Mouse (Mus musculus) neural tube, embryonic 11.5 days (tissue): Measurements from ENCODE around the gene Gpr180. TPM values are rescaled to one million over a fixed set of nuclear protein-coding genes. Genes with fewer than 3 reads are reported as not detected.
A peak's percentile ranks its signal among the peaks of the same experiment; 100 is the strongest.
"Not testable (repeated sequence)": the region's sequence is repeated elsewhere in the genome, so short reads cannot be mapped to it uniquely, and the experiment has no call there.

Source experiments
- ATAC-seq: fragments of 200-750 bp; cut with Nextera tagmentation; 2 replicates; pipeline ENCODE4 v1.8.0; 2017; ENCODE audit warnings: moderate number of reproducible peaks, mild to moderate bottlenecking, moderate TSS enrichment, moderate library complexity; ENCODE audit not compliant: insufficient read depth, low FRiP score, low TSS enrichment
- DNase-seq: peaks from one replicate; pipeline ENCODE4 v3.0.0-alpha.2; 2015; ENCODE audit warnings: low spot score
- H3K27ac ChIP-seq: fragments of 300-500 bp; sonication (generic); 2 replicates; pipeline ENCODE4 v1.5.1; 2014; ENCODE audit warnings: low read depth, mild to moderate bottlenecking, low read length
- H3K27me3 ChIP-seq: fragments of 300-500 bp; sonication (generic); 2 replicates; pipeline ENCODE4 v1.6.1; 2014; ENCODE audit warnings: mild to moderate bottlenecking, low read length, mixed read lengths; ENCODE audit not compliant: control insufficient read depth, insufficient read depth
- H3K36me3 ChIP-seq: fragments of 300-500 bp; sonication (generic); 2 replicates; pipeline ENCODE4 v1.6.1; 2014; ENCODE audit warnings: mild to moderate bottlenecking, low read length, moderate library complexity, mixed read lengths; ENCODE audit not compliant: control insufficient read depth, insufficient read depth
- H3K4me1 ChIP-seq: fragments of 300-500 bp; sonication (generic); 2 replicates; pipeline ENCODE4 v1.6.1; 2014; ENCODE audit warnings: low read length, mixed read lengths; ENCODE audit not compliant: control insufficient read depth, insufficient read depth
- H3K4me2 ChIP-seq: fragments of 300-500 bp; sonication (generic); 2 replicates; pipeline ENCODE4 v1.6.1; 2014; ENCODE audit warnings: low read depth, mild to moderate bottlenecking, moderate library complexity
- H3K4me3 ChIP-seq: fragments of 300-500 bp; sonication (generic); 2 replicates; pipeline ENCODE4 v1.5.1; 2014; ENCODE audit warnings: low read depth, low read length
- H3K9ac ChIP-seq: fragments of 300-500 bp; sonication (generic); 2 replicates; pipeline ENCODE4 v1.6.1; 2014; ENCODE audit warnings: mild to moderate bottlenecking, low read length
- H3K9me3 ChIP-seq: fragments of 300-500 bp; sonication (generic); 2 replicates; pipeline ENCODE4 v1.6.1; 2016; ENCODE audit warnings: low read length; ENCODE audit not compliant: control insufficient read depth
- whole genome bisulfite sequencing: fragments of 180-500 bp; shearing (Covaris S2); extraction: QIAGEN DNeasy Blood & Tissue Kit; methylation state at CpG from one replicate; pipeline ENCODE4 v1.1.7; 2014; 5-methylcytosine and 5-hydroxymethylcytosine counted together
- polyA plus RNA-seq: library from polyadenylated mRNA; unstranded; fragments of >200 nt; fragmentation: Nextera tagmentation; extraction: Ambion mirVana; gene quantifications from 2 replicates; pipeline ENCODE4 v1.2.1, GENCODE M21; 2014

The Gpr180 gene
- polyA plus RNA-seq = 36.6 and 42.0 TPM in 2 replicates

- peak within 1 kb of the TSS; percentile 89 for H3K4me2 ChIP-seq
- H3K36me3 ChIP-seq = peaks cover 3% of the 10 kb centered on the region; the same call in 1 of the 2 replicates
- H3K27me3 ChIP-seq = no peaks in the 10 kb centered on the region
- H3K9me3 ChIP-seq = no peaks in the 10 kb centered on the region
- no peak within 1 kb of the TSS for H3K27ac ChIP-seq
- ATAC-seq = peak; percentile 96
- peak within 1 kb of the TSS; percentile 82 for H3K9ac ChIP-seq
- peaks cover under 1% of the 10 kb centered on the region; the same call in 1 of the 2 replicates for H3K4me1 ChIP-seq
- peak; percentile 98 for DNase-seq
- under 1% methylated on average over 67 of the region's 77 CpGs for WGBS
- H3K4me3 ChIP-seq = peak within 1 kb of the TSS; percentile 63
Measured at GRCm38 (mm10) chr14:118136744-118137452, at the start of gene Gpr180. Gene Gpr180 (plus strand): TSS chr14:118137158.

DNA sequence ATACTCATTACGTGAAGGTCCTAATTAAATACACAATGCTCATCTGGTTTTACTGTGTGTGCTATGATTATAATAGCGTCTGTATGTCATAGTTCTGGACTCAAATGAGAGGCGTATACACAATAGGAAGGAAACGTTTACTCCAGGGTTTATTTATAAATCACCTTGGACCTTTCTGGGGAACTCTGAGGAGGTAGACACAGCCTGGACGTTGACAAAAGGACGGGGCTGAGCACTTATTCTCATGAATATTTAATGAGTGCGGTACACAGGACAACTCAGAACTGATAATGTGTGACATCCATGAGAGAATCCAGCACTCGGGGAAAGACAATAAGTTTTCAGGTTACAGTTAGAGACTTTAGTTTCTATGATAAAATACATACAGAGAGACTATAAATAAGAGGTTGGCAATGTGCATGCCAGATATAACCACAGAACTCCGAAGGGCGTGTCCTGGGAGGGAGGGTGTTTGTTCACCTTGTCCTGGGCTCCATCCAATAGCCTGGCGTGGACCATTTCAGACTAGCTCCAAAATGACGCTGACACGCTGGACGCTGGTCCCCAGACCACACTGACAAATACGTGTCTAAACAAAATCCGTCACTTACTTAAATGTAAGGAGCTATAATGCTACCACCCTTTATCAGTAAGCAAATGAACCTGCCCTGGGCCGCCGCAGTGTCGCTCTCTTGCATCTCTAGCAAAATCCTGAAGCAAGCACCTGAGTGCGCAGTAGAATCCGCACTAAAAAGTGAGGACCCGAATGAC is 48.3 kb upstream of the Gpr180 start:
- Histone ChIP-seq H3K9ac (peak overlapping the region; percentile 30; the same call in 1 of the 2 replicates), H3K27ac (no peak overlapping the region), H3K4me2 (peak overlapping the region; percentile 45), H3K4me3 (peak overlapping the region; percentile 49), H3K36me3 (no peaks in the 10 kb centered on the region), H3K27me3 (no peaks in the 10 kb centered on the region), H3K4me1 (peaks cover 4% of the 10 kb centered on the region; the same call in 1 of the 2 replicates), H3K9me3 (no peaks in the 10 kb centered on the region)
- WGBS = 11% methylated on average over 22 of the region's 22 CpGs
- DNase-seq = no peak
- ATAC-seq = peak; percentile 56

DNA sequence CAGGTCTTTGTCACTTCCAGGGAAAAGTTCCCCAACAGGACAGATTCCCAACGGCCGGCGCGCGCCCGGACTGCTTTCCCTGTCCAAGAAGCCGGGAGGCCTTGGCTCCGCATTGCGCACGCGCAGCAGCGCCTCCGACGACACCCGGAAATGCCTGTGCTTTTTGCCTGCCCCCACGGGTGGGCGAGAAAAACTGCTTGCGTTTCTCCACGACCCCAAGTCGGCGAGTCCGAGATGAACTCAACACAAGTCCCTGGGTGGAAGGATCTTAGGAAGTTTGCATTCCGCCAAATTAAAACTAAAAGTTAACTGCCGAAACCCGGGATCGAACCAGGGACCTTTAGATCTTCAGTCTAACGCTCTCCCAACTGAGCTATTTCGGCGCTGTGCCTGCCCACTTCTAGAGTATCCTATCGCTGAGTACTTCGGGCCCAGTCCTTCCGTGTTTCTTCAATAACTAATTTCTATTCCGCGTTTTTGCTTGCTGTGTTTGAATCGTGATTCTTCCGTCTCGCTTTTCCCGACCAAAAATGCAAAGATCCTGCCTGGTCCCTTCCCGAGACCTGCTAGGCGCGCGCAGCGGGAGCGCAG is 47.6 kb upstream of the Gpr180 start:
- H3K4me2 ChIP-seq = peak overlapping the region; percentile 53
- H3K36me3 ChIP-seq = no peaks in the 10 kb centered on the region
- DNase-seq = peak; percentile 94
- under 1% methylated on average over 44 of the region's 44 CpGs for WGBS
- no peaks in the 10 kb centered on the region for H3K27me3 ChIP-seq
- peak overlapping the region; percentile 33 for H3K9ac ChIP-seq
- ATAC-seq = peak; percentile 81
- H3K4me1 ChIP-seq = peaks cover 4% of the 10 kb centered on the region; the same call in 1 of the 2 replicates
- no peaks in the 10 kb centered on the region for H3K9me3 ChIP-seq
- peak overlapping the region; percentile 49 for H3K4me3 ChIP-seq
- H3K27ac ChIP-seq = no peak overlapping the region

DNA sequence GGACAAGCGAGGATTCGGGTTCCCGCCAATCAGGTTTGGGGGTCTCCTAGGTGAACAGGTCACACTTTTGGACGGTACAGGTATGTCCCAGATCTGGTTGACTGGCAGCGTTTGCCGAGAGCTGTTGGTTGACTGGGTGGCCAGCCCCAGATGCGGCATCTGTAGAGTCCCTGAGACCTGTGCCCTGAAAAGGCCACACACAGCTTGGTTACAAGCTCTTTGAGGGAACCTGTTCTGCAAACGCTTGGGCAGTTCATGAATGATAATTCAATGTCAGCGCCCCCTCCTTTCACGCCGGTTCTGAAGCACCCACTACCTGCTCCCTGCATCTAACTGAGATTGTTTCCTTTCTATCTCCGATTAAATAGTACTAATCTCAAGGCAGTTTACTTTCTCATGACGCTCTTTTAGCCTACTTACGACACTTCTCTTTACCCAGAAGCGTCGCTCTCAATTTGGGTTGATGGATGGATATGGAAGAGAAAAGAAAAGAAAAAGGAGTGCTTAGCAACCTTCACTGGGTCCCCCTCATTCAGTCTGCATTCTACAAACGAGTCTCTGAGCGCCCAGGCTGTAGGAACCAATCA is 47.1 kb upstream of the Gpr180 start:
- peak overlapping the region; percentile 33 for H3K9ac ChIP-seq
- ATAC-seq (peak; percentile 35), DNase-seq (no peak)
- H3K4me1 ChIP-seq = peaks cover 4% of the 10 kb centered on the region; the same call in 1 of the 2 replicates
- no peaks in the 10 kb centered on the region for H3K36me3 ChIP-seq
- H3K4me3 ChIP-seq = peak overlapping the region; percentile 49
- H3K27me3 ChIP-seq = no peaks in the 10 kb centered on the region
- WGBS = 0% methylated on average over 18 of the region's 18 CpGs
- no peaks in the 10 kb centered on the region for H3K9me3 ChIP-seq
- no peak overlapping the region for H3K27ac ChIP-seq
- H3K4me2 ChIP-seq = peak overlapping the region; percentile 53

DNA sequence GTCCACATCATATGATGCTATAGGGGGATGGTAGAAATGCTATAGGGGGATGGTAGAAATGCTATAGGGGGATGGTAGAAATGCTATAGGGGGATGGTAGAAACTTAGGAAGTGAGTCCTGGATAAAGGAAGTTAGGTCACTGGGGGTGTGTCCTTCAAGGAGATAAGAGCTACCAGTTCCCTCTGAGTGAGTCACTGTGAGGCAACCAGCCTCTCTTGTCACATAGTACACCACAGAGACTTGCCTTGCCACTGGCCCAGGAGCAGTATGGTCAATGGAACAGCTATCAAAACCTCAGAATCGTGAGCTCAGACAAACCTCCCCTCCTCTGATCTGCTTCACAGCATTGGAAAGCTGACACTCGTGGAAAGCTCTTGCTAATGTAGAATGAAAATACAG is 38.7 kb upstream of the Gpr180 start:
- no peaks in the 10 kb centered on the region for H3K9me3 ChIP-seq
- no peaks in the 10 kb centered on the region for H3K36me3 ChIP-seq
- no peak overlapping the region for H3K4me2 ChIP-seq
- WGBS = 72% methylated on average over 2 of the region's 2 CpGs
- DNase-seq (no peak), ATAC-seq (no peak)
- no peak overlapping the region for H3K27ac ChIP-seq
- no peak overlapping the region for H3K4me3 ChIP-seq
- no peaks in the 10 kb centered on the region for H3K27me3 ChIP-seq
- no peak overlapping the region for H3K9ac ChIP-seq
- no peaks in the 10 kb centered on the region for H3K4me1 ChIP-seq

DNA sequence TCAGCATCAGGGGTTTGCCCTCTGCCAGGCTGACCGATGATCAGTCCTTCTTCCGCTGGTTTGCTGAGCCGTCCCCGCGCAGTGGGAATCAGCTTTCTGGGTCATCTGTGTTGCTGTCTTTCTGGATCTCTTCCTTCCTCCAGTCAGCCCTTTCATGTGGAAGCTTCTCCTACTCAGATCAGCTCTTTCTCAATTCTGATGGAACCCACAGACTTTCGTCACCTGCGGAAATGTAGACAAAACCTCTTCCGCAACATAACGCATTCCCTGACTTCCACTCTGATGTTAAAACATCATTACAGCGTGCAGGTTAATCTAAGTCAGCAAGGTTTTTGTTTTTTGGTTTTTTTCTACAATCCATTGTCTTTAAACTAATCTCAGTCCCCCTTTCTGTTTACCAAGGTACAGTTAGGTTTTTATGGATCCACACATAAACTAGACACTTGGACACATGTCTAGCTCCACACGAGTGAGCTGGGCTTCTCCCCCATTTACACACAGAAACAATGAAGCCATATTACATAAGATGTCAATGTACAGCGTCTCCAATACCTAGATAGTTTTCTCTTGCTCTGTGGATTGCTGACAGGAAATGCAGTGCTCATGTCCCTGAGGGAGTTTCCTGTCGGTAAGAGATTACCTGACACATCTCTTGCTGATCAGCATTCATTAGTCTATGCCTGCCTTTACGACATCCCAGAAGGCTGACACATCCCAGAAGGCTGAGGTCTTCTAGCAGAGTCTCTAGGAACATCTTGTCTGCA is 35.5 kb upstream of the Gpr180 start:
- DNase-seq (no peak), ATAC-seq (no peak)
- 87% methylated on average over 14 of the region's 14 CpGs for WGBS
- Histone ChIP-seq H3K4me2 (no peak overlapping the region), H3K27ac (no peak overlapping the region), H3K9ac (no peak overlapping the region), H3K4me3 (no peak overlapping the region), H3K4me1 (no peaks in the 10 kb centered on the region), H3K9me3 (no peaks in the 10 kb centered on the region), H3K36me3 (no peaks in the 10 kb centered on the region), H3K27me3 (no peaks in the 10 kb centered on the region)

- H3K9me3 ChIP-seq, H3K4me3 ChIP-seq, H3K36me3 ChIP-seq, DNase-seq, H3K4me2 ChIP-seq, ATAC-seq, H3K27ac ChIP-seq, H3K4me1 ChIP-seq, H3K9ac ChIP-seq, H3K27me3 ChIP-seq: not testable (repeated sequence)
- 92% methylated on average over 2 of the region's 2 CpGs for WGBS
Measured at GRCm38 (mm10) chr14:118107479-118107878, 29.5 kb upstream of the Gpr180 start.

DNA sequence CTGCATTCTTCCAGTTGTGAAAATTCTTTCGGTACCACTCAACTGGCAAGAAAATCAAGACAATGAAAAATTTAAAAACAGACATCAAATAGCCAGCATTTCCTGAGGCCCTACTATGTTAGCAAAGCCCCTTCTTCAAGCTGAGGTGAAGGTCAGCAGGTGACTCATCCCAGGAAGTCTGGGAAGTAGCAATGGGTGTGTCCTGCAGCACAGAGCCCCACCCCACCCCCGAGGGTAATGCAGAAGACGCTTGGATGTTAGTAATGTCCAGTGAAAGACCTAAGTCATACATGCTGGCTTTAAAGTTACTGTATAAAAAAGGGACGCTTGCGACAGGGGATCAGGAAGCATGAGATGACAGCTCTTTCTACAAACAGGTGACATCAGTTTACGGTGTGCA is 23.8 kb upstream of the Gpr180 start:
- no peak for ATAC-seq
- Histone ChIP-seq H3K9ac (no peak overlapping the region), H3K36me3 (peaks cover 6% of the 10 kb centered on the region), H3K27me3 (no peaks in the 10 kb centered on the region), H3K4me3 (no peak overlapping the region), H3K27ac (no peak overlapping the region), H3K4me2 (no peak overlapping the region), H3K4me1 (no peaks in the 10 kb centered on the region), H3K9me3 (no peaks in the 10 kb centered on the region)
- 92% methylated on average over 6 of the region's 6 CpGs for WGBS
- DNase-seq = no peak
